Mouse (Mus musculus) NIH3T3 (cell line): ENCODE data around the gene Oxsr1.
"Not testable (repeated sequence)": the region's sequence is repeated elsewhere in the genome, so short reads cannot be mapped to it uniquely, and the experiment has no call there.

Source experiments
- DNase-seq: peaks from one replicate; pipeline ENCODE4 v3.0.0-alpha.2; 2012; ENCODE audit warnings: low read depth

Gene Oxsr1

GRCm38 (mm10) chr9:119215341-119215740 is 106.9 kb downstream of the Oxsr1 start:
- DNase-seq, result not testable (repeated sequence)

DNA sequence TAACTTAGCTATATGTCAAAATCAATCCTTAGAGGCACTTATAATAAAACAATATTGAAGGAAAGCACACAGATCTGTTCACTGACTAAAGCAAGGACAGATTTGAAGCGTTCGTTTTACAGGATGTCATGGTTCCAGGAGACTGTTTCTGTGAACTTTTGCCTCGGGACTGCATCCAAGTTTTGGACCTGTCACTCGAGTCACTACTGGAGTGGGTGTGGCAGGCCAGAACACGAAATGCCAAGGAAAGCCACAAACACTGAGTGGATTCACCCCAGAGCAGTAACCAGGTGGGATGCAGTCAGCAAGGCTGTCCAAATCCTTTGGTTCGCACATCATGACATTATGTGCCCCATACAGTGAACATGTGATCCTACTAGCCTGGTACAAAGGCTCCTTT is 107.6 kb downstream of the Oxsr1 start:
- no peak for DNase-seq

DNA sequence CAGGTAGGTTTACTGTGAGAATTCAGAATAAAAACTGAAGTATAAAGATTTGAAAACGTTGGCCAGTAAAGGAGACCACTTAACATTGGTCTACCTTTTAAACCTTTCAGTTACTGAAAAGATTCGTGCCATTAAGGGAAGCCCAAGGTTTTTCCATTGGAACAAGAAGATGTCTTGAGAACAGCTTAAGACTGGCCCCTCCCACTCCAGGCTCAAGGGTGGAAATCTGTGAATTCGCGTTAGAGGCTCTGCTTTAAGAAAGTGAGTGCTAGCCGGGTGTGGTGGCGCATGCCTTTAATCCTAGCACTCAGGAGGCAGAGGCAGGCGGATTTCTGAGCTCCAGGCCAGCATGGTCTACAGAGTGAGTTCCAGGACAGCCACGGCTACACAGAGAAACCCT is 109.2 kb downstream of the Oxsr1 start:
- DNase-seq, result no peak

- no peak for DNase-seq
These were observed 113.2 kb downstream of the Oxsr1 start, which contains the start of gene Slc22a13 for GRCm38 (mm10) chr9:119208998-119209397. Slc22a13 (minus strand) TSS chr9:119209098.

GRCm38 (mm10) chr9:119207113-119207512 is 115.1 kb downstream of the Oxsr1 start:
- no peak for DNase-seq

GRCm38 (mm10) chr9:119206666-119207065 is 115.6 kb downstream of the Oxsr1 start:
- no peak for DNase-seq

DNA sequence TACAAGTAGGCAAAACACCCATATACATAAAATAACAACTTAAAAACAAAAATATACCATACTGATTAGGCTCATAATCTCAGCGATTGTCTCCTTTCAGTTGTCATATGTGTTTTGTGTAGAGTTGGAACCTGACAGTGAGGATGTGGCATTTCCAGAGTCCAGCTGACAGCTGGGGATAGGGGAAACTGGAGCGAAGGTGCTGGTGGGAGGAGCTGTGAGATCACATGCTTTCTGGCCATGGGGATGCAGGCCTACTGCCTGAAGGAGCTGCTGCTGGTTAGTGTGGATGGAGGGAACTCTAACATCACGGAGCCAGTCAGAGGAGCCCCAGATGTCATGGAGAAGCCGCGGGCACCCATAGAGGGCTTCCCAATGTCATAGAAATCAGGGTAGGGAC is 116.5 kb downstream of the Oxsr1 start:
- DNase-seq, result no peak

DNA sequence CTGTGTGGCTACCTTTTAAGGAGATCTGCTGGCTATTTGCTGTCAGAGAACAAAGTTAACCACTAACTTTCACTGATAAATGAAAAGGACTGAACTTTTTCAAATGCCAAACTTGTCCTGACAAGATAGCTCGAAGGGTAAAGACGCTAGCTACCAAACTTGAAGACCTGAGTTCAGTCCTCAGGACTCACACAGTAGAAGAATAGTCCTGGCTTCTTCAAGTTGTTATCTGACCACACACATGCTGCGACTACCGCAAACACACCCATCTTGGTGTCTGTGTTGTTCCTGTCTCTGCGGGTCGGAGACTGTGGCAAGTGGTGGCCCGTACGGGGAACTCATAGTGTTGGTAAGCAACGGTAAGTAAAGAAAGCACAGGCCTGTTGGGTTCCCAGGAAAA is 118.6 kb downstream of the Oxsr1 start:
- no peak for DNase-seq

- DNase-seq, result no peak
These were observed 120.6 kb downstream of the Oxsr1 start for GRCm38 (mm10) chr9:119201653-119202052.

DNA sequence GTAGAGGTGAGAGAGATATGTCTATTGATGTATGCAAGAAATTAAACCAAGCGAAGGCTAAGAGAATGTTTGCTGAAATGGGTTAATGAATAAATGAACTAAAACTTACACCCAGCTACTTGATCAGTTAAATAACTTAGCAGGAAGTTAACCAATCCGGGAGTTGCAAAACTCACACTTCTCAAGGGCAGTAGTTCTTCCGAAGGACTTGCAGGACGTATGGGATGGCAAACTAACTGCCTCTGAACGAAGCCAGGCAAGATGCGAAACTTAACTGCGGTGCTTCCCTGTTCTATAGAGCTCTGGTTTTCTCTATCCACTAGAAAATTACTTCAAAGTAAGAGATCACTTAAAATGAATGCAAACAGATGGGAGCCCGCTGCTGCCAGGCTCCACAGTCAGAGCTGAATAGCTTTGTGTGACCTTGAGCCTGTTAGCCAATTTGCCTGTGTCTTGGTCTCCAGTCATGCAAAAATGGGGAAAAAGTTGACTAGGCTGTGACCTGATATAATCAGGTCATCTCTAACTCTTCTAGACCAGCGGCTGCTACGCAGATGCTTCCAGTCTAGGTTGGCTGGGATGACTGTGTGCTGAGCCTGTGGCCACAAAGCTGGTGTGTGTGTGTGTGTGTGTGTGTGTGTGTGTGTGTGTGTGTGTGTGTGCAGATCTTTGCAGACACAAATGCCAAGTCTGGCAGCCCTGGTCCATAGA is 122.9 kb downstream of the Oxsr1 start:
- peak; percentile 25 for DNase-seq

DNA sequence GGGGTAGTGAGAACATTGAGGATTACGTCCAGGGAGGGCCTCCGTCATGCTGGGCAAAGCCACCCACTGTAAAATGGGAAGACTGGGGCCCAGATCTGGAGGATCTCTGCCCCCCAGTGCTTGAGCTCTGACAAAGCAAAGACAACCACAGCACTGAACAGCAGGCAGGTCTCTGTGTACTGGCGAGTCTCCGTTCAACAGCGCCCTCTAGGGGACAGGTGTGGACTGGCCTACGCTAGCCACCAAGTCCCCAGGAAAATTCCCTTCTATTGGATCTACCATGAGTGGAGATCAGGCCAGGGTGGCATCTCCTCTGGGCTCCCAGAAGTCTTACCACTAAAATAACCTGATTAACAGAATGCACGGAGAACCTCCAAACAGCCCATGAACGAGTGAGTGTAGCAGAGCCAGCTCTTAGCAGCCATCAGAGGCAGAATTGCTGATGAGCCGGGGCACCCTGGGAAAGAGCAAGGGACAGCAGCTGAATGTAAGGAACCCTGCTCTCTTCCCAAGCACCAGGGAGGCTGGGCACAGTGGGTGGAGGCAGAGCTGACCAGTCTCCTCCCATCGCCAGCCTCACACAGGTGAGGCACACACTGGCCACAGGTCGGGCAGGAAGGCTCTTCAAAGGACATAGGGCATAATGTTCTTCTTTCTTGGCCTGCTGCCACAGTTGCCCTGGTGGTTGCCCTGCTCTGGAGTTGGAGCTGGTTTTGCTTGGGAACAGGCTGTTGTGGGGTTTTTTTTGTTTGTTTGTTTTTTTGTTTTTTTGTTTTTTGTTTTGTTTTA is 129.8 kb downstream of the Oxsr1 start:
- DNase-seq, result no peak
